Mouse (Mus musculus) intestine, embryonic 15.5 days (tissue): ENCODE results near the gene Hoxa11. TPM values are rescaled to one million over a fixed set of nuclear protein-coding genes. Genes with fewer than 3 reads are reported as not detected.

Source experiments
- ATAC-seq: fragments of 200-750 bp; cut with Nextera tagmentation; 2 replicates; pipeline ENCODE4 v1.8.0; 2017; ENCODE audit warnings: moderate TSS enrichment, moderate library complexity
- H3K27ac ChIP-seq: fragments of 300-500 bp; sonication (generic); 2 replicates; pipeline ENCODE4 v1.5.1; 2015; ENCODE audit warnings: mild to moderate bottlenecking, inconsistent platforms
- H3K27me3 ChIP-seq: fragments of 300-500 bp; sonication (generic); replicated peaks from 2 replicates; pipeline ENCODE4 v1.6.1; 2015; ENCODE audit warnings: inconsistent platforms
- H3K36me3 ChIP-seq: fragments of 300-500 bp; sonication (generic); 2 replicates; pipeline ENCODE4 v1.6.1; 2015; ENCODE audit warnings: inconsistent platforms
- H3K4me1 ChIP-seq: fragments of 300-500 bp; sonication (generic); replicated peaks from 2 replicates; pipeline ENCODE4 v1.6.1; 2015; ENCODE audit warnings: inconsistent platforms
- H3K4me2 ChIP-seq: fragments of 300-500 bp; sonication (generic); replicated peaks from 2 replicates; pipeline ENCODE4 v1.6.1; 2015; ENCODE audit warnings: mild to moderate bottlenecking, inconsistent platforms
- H3K4me3 ChIP-seq: fragments of 300-500 bp; sonication (generic); replicated peaks from 2 replicates; pipeline ENCODE4 v1.5.1; 2015; ENCODE audit warnings: inconsistent platforms
- H3K9ac ChIP-seq: fragments of 300-500 bp; sonication (generic); 2 replicates; pipeline ENCODE4 v1.6.1; 2015; ENCODE audit warnings: inconsistent platforms
- H3K9me3 ChIP-seq: fragments of 300-500 bp; sonication (generic); 2 replicates; pipeline ENCODE4 v1.6.1; 2016; ENCODE audit warnings: inconsistent platforms
- WGBS: fragments of 180-500 bp; shearing (Covaris S2); methylation state at CpG from one replicate; pipeline ENCODE4 v1.1.7; 2015; 5-methylcytosine and 5-hydroxymethylcytosine counted together
- polyA plus RNA-seq: library from polyadenylated mRNA; unstranded; fragments of >200 nt; fragmentation: Nextera tagmentation; extraction: Ambion mirVana; gene quantifications from 2 replicates; pipeline ENCODE4 v1.2.1, GENCODE M21; 2015

The Hoxa11 gene
- polyA plus RNA-seq, 1 experiment from 2014 or later = 3.3 TPM

DNA sequence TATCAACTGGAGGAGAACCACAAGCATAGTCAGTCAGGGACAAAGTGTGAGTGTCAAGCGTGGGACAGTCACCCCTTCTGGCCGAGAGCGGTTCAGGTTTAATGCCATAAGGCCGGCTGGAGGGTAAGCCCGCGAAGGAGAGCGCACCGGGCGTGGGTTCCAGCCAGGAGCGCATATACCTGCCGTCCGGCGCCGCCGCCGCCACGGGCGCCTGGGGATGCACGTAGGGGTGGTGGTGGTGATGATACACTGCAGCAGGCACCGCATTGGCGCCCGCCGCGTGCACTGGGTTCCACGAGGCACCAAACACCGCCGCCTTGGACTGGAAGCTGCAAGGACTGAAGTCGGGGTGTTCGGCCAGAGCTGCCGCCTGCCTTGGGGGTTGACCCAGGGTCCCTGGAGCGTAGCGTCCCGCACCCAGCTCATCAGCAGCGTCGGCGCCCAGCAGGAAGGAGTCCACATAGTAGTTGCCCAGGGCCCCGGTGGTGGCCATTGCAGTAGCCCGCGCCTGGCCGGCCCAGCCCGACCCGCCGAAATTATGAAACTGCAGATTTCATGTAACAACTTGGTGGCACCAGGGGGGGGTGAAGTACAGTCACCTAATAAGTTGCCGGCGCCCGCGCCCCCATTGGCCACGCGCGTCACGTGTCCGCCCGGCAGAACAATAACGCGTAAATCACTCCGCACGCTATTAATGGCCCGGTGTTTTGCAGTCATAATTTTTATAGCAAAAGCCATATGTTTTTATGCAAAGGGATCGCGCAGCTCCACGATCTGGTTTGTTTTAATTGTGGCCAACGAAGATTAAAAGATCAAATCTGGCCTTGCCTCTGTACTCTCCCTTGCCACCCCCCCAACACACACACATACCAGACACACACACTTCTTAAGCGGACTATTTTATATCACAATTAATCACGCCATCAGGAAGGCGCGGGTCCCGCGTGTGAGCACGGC lies 19.7 kb downstream of the Hoxa11 start:
- H3K4me1 ChIP-seq = peaks cover 11% of the 10 kb centered on the region; the same call in 1 of the 2 replicates
- peak overlapping the region; percentile 50 for H3K4me2 ChIP-seq
- peak overlapping the region; percentile 40; the same call in 1 of the 2 replicates for H3K27ac ChIP-seq
- peaks cover 93% of the 10 kb centered on the region for H3K27me3 ChIP-seq
- ATAC-seq = peak; percentile 27; the same call in 1 of the 2 replicates
- no peaks in the 10 kb centered on the region for H3K36me3 ChIP-seq
- H3K9ac ChIP-seq = peak overlapping the region; percentile 37
- 2% methylated on average over 69 of the region's 69 CpGs for WGBS
- H3K9me3 ChIP-seq = no peaks in the 10 kb centered on the region
- peak overlapping the region; percentile 38 for H3K4me3 ChIP-seq

DNA sequence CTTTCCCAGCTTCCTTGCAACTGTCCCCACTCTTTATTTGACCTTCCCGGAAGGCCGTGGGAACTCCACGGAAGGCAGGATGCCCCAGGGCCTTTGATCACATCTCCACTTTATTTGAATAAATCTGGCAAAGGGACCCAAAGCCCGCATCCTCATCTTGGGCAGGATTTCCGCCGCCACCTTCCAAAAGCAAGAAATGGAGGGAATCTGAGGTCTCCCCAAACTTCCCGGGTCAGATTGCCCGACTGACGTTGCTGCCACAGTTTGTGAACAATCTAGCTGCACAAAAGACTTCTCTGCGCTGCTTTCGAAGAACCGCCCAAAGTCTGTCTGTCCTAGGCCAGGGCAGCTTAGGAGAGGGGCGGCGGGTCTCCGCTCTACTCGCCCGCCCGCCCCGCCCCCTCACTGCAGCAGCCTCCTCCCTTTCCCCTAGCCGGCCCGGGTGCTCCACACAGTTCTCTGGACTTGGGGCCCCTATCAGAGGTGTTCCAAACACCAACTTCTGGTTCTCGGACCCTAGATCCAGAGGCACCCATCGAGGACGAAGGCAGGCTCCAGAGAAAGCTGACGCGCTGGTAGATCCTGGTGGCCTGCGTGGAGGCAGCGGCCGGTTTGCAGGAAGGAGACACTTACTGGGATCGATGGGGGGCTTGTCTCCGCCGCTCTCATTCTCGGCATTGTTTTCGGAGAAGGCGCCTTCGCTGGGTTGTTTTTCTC lies 20.6 kb downstream of the Hoxa11 start:
- H3K4me2 ChIP-seq = peak overlapping the region; percentile 50
- no peaks in the 10 kb centered on the region for H3K36me3 ChIP-seq
- WGBS = 2% methylated on average over 35 of the region's 36 CpGs
- H3K4me1 ChIP-seq = peaks cover 11% of the 10 kb centered on the region; the same call in 1 of the 2 replicates
- peak overlapping the region; percentile 37 for H3K9ac ChIP-seq
- peak overlapping the region; percentile 38 for H3K4me3 ChIP-seq
- peaks cover 92% of the 10 kb centered on the region for H3K27me3 ChIP-seq
- no peaks in the 10 kb centered on the region for H3K9me3 ChIP-seq
- no peak overlapping the region for H3K27ac ChIP-seq
- ATAC-seq = no peak

GRCm38 (mm10) chr6:52223939-52224760 lies 21.5 kb downstream of the Hoxa11 start:
- WGBS = 10% methylated on average over 24 of the region's 24 CpGs
- H3K27ac ChIP-seq = no peak overlapping the region
- peaks cover 92% of the 10 kb centered on the region for H3K27me3 ChIP-seq
- H3K4me2 ChIP-seq = peak overlapping the region; percentile 50
- no peak for ATAC-seq
- no peak overlapping the region for H3K9ac ChIP-seq
- no peaks in the 10 kb centered on the region for H3K36me3 ChIP-seq
- H3K4me3 ChIP-seq = peak overlapping the region; percentile 38
- peaks cover 11% of the 10 kb centered on the region; the same call in 1 of the 2 replicates for H3K4me1 ChIP-seq
- H3K9me3 ChIP-seq = no peaks in the 10 kb centered on the region

GRCm38 (mm10) chr6:52222729-52223128 lies 22.9 kb downstream of the Hoxa11 start:
- H3K9me3 ChIP-seq = no peaks in the 10 kb centered on the region
- peak overlapping the region; percentile 94 for H3K4me2 ChIP-seq
- H3K9ac ChIP-seq = no peak overlapping the region
- H3K4me1 ChIP-seq = peaks cover 11% of the 10 kb centered on the region; the same call in 1 of the 2 replicates
- WGBS = 41% methylated on average over 13 of the region's 13 CpGs
- peaks cover 94% of the 10 kb centered on the region for H3K27me3 ChIP-seq
- no peaks in the 10 kb centered on the region for H3K36me3 ChIP-seq
- 0 out of 2 replicates have a peak overlapping the region, but pooled peaks have one; percentile 11 for H3K4me3 ChIP-seq
- no peak for ATAC-seq
- H3K27ac ChIP-seq = 0 out of 2 replicates have a peak overlapping the region, but pooled peaks have one; percentile 13

DNA sequence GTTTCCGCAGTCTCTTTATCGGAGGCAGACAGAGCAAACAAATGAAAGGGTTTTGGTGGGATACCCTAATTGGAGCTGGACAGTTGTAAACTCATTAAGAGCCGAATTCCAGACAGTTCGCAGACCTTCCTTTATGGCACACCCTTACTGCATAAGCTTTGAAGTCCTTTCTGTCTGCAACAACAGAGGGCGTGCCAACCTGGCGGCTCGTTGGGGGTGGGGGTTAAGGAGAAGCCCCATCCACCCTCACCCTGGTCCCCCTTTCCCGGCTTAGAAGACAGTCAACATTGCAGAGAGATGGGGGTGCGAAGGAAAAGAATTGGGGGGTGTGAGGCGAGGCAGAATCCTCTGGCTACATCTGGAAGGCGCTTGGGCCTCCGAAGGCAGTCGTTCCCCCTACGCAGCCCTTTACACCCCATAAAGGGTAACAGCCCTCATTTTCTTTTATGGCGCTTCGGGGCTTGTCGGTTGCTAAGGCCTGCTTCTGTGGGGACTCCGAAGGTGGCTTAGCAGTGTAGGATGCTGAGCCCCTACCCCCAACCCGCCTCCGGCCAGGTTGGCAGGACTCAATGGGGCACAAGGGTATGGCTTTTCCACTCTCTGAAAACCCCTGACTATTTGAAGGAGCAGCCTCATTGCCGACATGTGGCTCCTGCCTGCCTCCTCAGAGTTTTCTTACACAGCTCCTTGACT lies 23.5 kb downstream of the Hoxa11 start:
- Histone ChIP-seq H3K4me2 (peak overlapping the region; percentile 94), H3K4me1 (peaks cover 11% of the 10 kb centered on the region; the same call in 1 of the 2 replicates), H3K27ac (peak overlapping the region; percentile 72), H3K4me3 (peak overlapping the region; percentile 55), H3K36me3 (no peaks in the 10 kb centered on the region), H3K9me3 (no peaks in the 10 kb centered on the region), H3K9ac (no peak overlapping the region), H3K27me3 (peaks cover 94% of the 10 kb centered on the region)
- peak; percentile 46 for ATAC-seq
- 10% methylated on average over 21 of the region's 21 CpGs for WGBS

DNA sequence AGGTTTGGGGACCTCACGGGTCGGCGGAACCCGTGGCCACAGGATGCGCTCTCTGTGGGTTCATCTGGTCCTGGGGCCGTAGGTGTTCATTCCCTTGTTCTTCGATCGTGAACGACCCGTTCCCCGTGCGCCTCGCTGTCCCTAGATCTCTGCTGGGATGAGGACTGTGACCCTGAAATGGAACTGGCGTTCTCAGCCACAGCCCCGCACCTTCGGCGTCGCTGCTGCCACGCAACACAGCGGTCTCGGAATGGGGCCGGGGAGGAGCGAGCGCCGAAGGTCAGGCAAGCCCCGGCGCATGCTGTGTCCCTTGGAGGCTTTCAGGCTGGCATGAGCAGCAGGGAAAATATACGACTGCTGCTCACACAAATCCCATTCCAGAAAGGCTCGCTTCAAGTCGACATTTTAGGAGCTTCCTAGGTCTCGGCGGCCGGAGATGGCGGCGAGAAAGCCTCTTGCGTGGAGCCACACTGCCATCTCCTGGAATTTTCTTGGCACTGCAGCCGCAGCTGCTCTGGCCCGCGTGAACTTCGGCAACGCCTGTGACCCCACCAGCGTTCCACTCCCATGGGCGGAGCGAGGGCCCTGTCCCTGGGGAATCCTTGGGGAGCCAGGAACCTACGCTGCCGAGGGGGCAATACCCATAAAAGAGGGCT lies 24.1 kb downstream of the Hoxa11 start, which contains the start of gene Hoxa7:
TSS of gene Hoxa7 (minus strand) at position 518 of the 656 bp plus-strand sequence.
- peak within 1 kb of the TSS; percentile 62 for H3K9ac ChIP-seq
- peaks cover 92% of the 10 kb centered on the region for H3K27me3 ChIP-seq
- peak; percentile 68 for ATAC-seq
- H3K4me3 ChIP-seq = peak within 1 kb of the TSS; percentile 55
- peak within 1 kb of the TSS; percentile 94 for H3K4me2 ChIP-seq
- no peaks in the 10 kb centered on the region for H3K36me3 ChIP-seq
- H3K4me1 ChIP-seq = peaks cover 17% of the 10 kb centered on the region
- WGBS = 1% methylated on average over 46 of the region's 46 CpGs
- H3K9me3 ChIP-seq = no peaks in the 10 kb centered on the region
- peak within 1 kb of the TSS; percentile 77 for H3K27ac ChIP-seq

DNA sequence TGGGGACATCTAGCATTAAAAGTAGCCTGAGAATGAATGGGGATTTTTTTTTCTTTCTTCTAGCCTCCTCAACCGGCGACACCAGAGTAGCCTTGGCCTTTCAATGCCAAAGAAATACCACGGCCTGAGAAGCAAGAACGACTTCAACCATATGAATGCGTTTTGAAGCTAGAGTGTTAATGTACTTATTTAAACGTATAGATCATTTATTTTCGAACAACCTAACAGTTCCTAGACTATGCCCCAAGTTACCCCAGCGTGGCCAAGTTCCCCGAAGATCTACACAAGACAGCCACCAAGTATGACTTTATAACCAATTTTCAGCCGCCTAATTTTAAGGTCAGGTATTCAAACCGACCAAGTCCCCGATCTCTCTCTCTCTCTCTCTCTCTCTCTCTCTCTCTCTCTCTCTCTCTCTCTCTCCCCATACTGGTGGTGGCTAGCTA lies 24.7 kb downstream of the Hoxa11 start:
- Histone ChIP-seq H3K4me2 (peak overlapping the region; percentile 94), H3K9me3 (no peaks in the 10 kb centered on the region), H3K4me1 (peaks cover 17% of the 10 kb centered on the region), H3K36me3 (no peaks in the 10 kb centered on the region), H3K27me3 (peaks cover 92% of the 10 kb centered on the region), H3K9ac (peak overlapping the region; percentile 62; the same call in 1 of the 2 replicates), H3K4me3 (peak overlapping the region; percentile 55), H3K27ac (no peak overlapping the region; the same call in 1 of the 2 replicates)
- WGBS = 19% methylated on average over 12 of the region's 12 CpGs
- ATAC-seq = no peak

GRCm38 (mm10) chr6:52220003-52220864 lies 25.4 kb downstream of the Hoxa11 start:
- Histone ChIP-seq H3K4me1 (peaks cover 21% of the 10 kb centered on the region), H3K4me3 (no peak overlapping the region), H3K36me3 (no peaks in the 10 kb centered on the region), H3K27ac (no peak overlapping the region), H3K4me2 (peak overlapping the region; percentile 94), H3K9me3 (no peaks in the 10 kb centered on the region), H3K27me3 (peaks cover 91% of the 10 kb centered on the region), H3K9ac (no peak overlapping the region)
- no peak for ATAC-seq
- 37% methylated on average over 32 of the region's 32 CpGs for WGBS

DNA sequence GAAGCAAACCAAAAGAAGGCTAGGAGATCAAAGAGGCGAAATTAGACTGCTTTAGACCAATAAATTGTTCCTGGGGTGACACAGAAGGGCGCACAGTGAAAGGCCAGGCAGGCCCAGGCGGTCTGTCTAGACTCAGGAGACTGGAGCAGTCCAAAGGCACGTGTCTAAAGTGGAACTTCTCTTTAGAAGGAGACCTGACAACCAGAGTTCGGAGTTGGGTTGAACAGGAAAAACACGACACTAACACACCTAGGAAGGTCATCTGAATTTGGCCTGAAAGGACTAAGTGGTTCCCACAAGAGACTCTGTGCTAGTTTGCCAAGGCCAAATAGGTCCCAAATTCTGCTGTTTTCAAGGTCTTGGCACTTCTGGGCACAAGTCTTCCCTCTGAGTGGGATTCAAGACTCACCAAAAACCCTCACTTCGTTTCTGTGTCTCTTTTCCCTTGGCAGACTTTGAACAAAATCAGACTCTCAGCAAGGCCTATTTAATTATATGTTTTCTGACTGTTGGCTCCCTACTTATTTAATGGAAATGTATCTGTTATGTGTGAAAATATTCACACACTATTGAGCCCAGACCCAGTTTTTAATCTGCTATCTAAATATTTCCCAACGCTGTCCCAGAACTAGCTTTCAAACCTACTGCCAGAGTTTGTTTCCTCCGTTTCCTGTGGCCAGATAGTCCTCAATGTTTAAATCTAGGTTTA lies 26.2 kb downstream of the Hoxa11 start:
- no peak overlapping the region for H3K9ac ChIP-seq
- 51% methylated on average over 9 of the region's 9 CpGs for WGBS
- peak overlapping the region; percentile 22; the same call in 1 of the 2 replicates for H3K4me2 ChIP-seq
- no peaks in the 10 kb centered on the region for H3K36me3 ChIP-seq
- H3K27me3 ChIP-seq = peaks cover 91% of the 10 kb centered on the region
- H3K4me1 ChIP-seq = peaks cover 18% of the 10 kb centered on the region
- H3K4me3 ChIP-seq = no peak overlapping the region
- no peak for ATAC-seq
- no peaks in the 10 kb centered on the region for H3K9me3 ChIP-seq
- H3K27ac ChIP-seq = no peak overlapping the region
